Mouse (Mus musculus) embryo, embryonic 11.5 days (tissue): ENCODE measurements around the gene Helz.

Source experiments
- DNase-seq: peaks from one replicate; pipeline ENCODE4 v3.0.0-alpha.2; 2012; ENCODE audit warnings: low read depth, low spot score

Gene Helz

GRCm38 (mm10) chr11:107674006-107674405, 126.3 kb downstream of the Helz start:
- no peak for DNase-seq

GRCm38 (mm10) chr11:107674601-107675000, 126.9 kb downstream of the Helz start:
- no peak for DNase-seq

GRCm38 (mm10) chr11:107675246-107675645, 127.5 kb downstream of the Helz start:
- DNase-seq: no peak

- no peak for DNase-seq
Observed at GRCm38 (mm10) chr11:107676207-107676940, 128.6 kb downstream of the Helz start.

- DNase-seq: no peak
Observed at GRCm38 (mm10) chr11:107682694-107683355, 135.1 kb downstream of the Helz start.

GRCm38 (mm10) chr11:107683544-107684465, 136.1 kb downstream of the Helz start:
- no peak for DNase-seq

GRCm38 (mm10) chr11:107686290-107686689, 138.6 kb downstream of the Helz start:
- DNase-seq: no peak

GRCm38 (mm10) chr11:107688480-107688879, 140.8 kb downstream of the Helz start:
- no peak for DNase-seq

- no peak for DNase-seq
Observed at GRCm38 (mm10) chr11:107691569-107691968, 143.8 kb downstream of the Helz start.

GRCm38 (mm10) chr11:107693338-107693737, 145.6 kb downstream of the Helz start:
- DNase-seq: no peak

GRCm38 (mm10) chr11:107699967-107700366, 152.2 kb downstream of the Helz start:
- DNase-seq: no peak

GRCm38 (mm10) chr11:107703272-107704134, 155.8 kb downstream of the Helz start:
- no peak for DNase-seq

- no peak for DNase-seq
Observed at GRCm38 (mm10) chr11:107705060-107705459, 157.3 kb downstream of the Helz start.

GRCm38 (mm10) chr11:107705476-107706074, 157.8 kb downstream of the Helz start:
- DNase-seq: no peak

- DNase-seq: no peak
Observed at GRCm38 (mm10) chr11:107707897-107708610, 160.3 kb downstream of the Helz start.

GRCm38 (mm10) chr11:107710379-107710778, 162.6 kb downstream of the Helz start:
- no peak for DNase-seq

GRCm38 (mm10) chr11:107714368-107714767, 166.6 kb downstream of the Helz start:
- no peak for DNase-seq

- DNase-seq: no peak
Observed at GRCm38 (mm10) chr11:107716332-107716938, 168.7 kb downstream of the Helz start, which contains the start of gene Cacng1. Gene Cacng1, minus strand, starts transcription at chr11:107716522.

GRCm38 (mm10) chr11:107720264-107721021, 172.7 kb downstream of the Helz start:
- no peak for DNase-seq
